Mouse (Mus musculus): Measurements from ENCODE around the gene Gemin4. TPM values are rescaled to one million over a fixed set of nuclear protein-coding genes. Genes with fewer than 3 reads are reported as not detected.
A peak's percentile ranks its signal among the peaks of the same experiment; 100 is the strongest.

The Gemin4 gene
- polyA plus RNA-seq (2015; fragmentation: Nextera tagmentation; extraction: Ambion mirVana) = 10.5 and 11.3 TPM in 2 replicates

DNA sequence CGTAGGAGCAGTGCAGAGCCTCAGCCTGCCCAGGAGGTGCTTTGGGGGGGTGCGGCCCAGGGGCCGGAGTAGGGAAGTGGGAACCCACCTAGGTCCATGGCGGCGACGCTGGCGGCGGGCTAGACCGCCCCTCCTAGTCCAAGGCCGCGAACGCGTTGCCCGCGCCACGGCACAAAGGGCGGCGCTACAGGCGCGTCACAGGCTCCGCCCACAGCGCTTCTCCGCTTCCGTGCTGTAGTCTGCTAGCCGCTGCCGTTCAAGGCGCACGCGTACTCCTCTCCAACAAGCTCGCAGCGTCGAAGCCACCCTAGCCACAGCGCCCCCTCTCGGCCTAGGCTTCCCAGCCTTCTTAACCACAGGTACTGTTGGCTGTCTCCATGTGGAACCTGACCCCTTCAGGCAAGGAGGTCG, at the start of gene Gemin4, which contains the start of gene Dbil5:
Gemin4 (minus strand) TSS at position 275 of the 411 bp plus-strand sequence.
Dbil5 (plus strand) TSS at position 219 of the 411 bp plus-strand sequence.
- Histone ChIP-seq H3K9ac (ENCODE audit: low read depth, low read length) (peak within 1 kb of the TSS; percentile 88), H3K36me3 (ENCODE audit: control insufficient read depth, insufficient read depth) (peaks cover 6% of the 10 kb centered on the region), H3K4me3 (ENCODE audit: low read depth, low read length) (peak within 1 kb of the TSS; percentile 84), H3K27me3 (ENCODE audit: control insufficient read depth, insufficient read depth, low read depth, low read length) (no peaks in the 10 kb centered on the region), H3K4me1 (ENCODE audit: control insufficient read depth, low read depth, low read length) (peaks cover 14% of the 10 kb centered on the region), H3K4me2 (ENCODE audit: low read depth, low read length) (peak within 1 kb of the TSS; percentile 94), H3K9me3 (replicated peaks; ENCODE audit: control insufficient read depth, low read length) (no peaks in the 10 kb centered on the region), H3K27ac (ENCODE audit: low read length) (peak within 1 kb of the TSS; percentile 67)
- ATAC-seq (ENCODE audit: low read depth) = peak; percentile 98
- under 1% methylated on average over 35 of the region's 35 CpGs for WGBS (ENCODE audit: insufficient replicate concordance)

DNA sequence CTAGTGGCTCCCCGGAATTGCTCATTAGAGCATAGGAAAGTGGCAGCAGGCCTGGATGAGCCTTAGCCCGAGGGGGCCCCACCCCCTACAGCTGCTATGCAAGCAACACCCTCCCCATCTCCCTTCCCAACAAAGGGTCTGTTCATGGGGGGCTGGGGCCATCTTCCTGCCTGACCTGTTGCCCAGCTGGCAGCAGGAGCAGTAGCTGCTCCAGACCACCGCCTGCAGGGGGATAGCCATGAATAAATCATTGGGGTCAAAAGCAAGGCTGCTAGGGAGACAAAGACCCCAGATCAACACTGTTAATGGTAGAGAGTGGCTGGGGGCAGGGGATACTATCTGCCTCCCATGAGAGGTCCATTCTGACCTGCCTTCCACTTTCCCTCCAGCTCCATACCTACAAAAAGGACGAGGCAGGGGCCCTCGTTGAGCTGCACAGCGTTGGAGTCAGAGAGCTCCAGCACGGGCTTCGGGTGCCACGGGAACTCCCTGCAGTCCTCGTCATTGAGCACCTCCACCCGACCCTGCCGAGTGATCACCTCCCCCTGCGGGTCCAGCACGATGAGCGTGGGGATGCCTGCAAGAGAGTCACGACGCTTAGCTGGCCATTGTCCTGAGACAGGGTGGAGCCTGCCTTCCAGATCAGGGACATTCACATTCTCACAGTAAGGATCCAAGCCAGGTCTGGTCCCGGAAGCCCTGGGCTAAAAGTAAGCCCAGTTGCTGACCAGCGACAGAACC, 45.3 kb upstream of the Gemin4 start:
- no peak for ATAC-seq (ENCODE audit: low read depth)
- Histone ChIP-seq H3K4me3 (ENCODE audit: low read depth, low read length) (no peak overlapping the region), H3K9me3 (replicated peaks; ENCODE audit: control insufficient read depth, low read length) (no peaks in the 10 kb centered on the region), H3K9ac (ENCODE audit: low read depth, low read length) (no peak overlapping the region), H3K27ac (ENCODE audit: low read length) (no peak overlapping the region), H3K27me3 (ENCODE audit: control insufficient read depth, insufficient read depth, low read depth, low read length) (no peaks in the 10 kb centered on the region), H3K4me2 (ENCODE audit: low read depth, low read length) (no peak overlapping the region), H3K36me3 (ENCODE audit: control insufficient read depth, insufficient read depth) (no peaks in the 10 kb centered on the region), H3K4me1 (ENCODE audit: control insufficient read depth, low read depth, low read length) (no peaks in the 10 kb centered on the region)
- WGBS (ENCODE audit: insufficient replicate concordance) = 53% methylated on average over 19 of the region's 19 CpGs

DNA sequence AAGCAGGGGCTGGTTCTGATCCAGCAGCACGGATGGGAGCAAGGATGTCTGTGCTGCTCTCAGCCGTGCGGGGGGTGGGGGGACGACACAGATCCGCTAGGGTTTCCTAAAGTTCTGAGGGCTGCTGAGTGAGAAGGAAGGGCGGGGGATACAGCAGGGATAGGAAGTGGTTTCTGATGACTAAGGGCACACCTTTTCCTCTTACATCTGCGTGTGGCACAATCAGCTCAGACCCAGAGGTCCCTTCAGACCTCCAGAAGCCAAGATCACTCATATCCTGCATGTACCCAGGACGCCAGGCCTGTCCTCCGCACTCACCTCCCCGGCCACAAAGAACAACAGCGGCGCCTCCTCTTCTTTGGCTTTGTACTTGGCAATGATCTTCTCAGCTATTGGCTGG, 43.8 kb upstream of the Gemin4 start:
- H3K27ac ChIP-seq (ENCODE audit: low read length) = peak overlapping the region; percentile 41; the same call in 1 of the 2 replicates
- ATAC-seq (ENCODE audit: low read depth) = peak; percentile 24; the same call in 1 of the 2 replicates
- H3K4me1 ChIP-seq (ENCODE audit: control insufficient read depth, low read depth, low read length) = no peaks in the 10 kb centered on the region
- H3K9me3 ChIP-seq (replicated peaks; ENCODE audit: control insufficient read depth, low read length) = no peaks in the 10 kb centered on the region
- no peak overlapping the region for H3K4me2 ChIP-seq (ENCODE audit: low read depth, low read length)
- 25% methylated on average over 12 of the region's 12 CpGs for WGBS (ENCODE audit: insufficient replicate concordance)
- no peaks in the 10 kb centered on the region for H3K27me3 ChIP-seq (ENCODE audit: control insufficient read depth, insufficient read depth, low read depth, low read length)
- no peak overlapping the region for H3K9ac ChIP-seq (ENCODE audit: low read depth, low read length)
- no peaks in the 10 kb centered on the region for H3K36me3 ChIP-seq (ENCODE audit: control insufficient read depth, insufficient read depth)
- no peak overlapping the region for H3K4me3 ChIP-seq (ENCODE audit: low read depth, low read length)

DNA sequence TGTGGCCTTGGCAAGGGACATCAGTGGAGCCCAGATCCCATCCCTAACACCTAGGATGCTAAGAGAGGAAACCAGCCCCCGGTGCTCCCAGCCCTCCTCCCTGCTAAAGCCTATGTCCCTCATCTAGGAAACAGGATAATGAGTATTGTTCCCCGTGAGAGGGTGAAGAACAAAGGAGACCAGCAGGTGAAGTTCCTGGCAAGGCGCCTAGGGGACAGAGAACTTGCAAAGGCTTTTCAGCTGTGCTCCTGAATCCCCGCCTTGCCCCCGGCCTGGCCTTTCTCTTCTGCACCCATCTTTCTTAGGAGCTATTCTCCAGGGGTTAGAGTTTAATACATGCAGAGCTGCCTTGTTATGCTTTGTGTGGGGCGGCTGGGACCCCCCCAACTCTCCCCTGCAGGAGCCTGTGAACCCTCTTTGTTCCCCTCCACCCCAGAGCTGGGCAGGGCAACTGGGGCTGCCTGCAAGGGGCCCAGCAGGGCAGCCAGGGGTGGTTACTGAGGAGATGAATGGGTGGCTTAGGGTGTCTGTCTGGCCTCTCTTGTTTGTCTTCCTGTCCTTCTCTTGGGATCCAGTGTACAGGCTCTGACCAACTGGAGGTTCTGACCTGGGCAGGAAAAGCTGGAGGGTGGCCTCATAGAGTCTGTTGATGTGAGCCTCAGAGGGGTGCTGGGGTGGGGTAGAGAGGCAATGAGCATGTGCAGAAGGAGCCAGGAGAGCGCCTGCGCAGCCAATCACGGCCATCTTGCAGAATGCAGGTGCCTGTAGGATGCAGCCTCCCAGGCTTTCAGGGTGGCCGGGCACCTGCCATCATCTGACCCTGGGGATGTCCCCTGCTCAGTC, 43.0 kb upstream of the Gemin4 start:
- Histone ChIP-seq H3K4me3 (ENCODE audit: low read depth, low read length) (no peak overlapping the region), H3K36me3 (ENCODE audit: control insufficient read depth, insufficient read depth) (no peaks in the 10 kb centered on the region), H3K27ac (ENCODE audit: low read length) (no peak overlapping the region), H3K4me2 (ENCODE audit: low read depth, low read length) (no peak overlapping the region), H3K9me3 (replicated peaks; ENCODE audit: control insufficient read depth, low read length) (no peaks in the 10 kb centered on the region), H3K9ac (ENCODE audit: low read depth, low read length) (no peak overlapping the region), H3K4me1 (ENCODE audit: control insufficient read depth, low read depth, low read length) (no peaks in the 10 kb centered on the region), H3K27me3 (ENCODE audit: control insufficient read depth, insufficient read depth, low read depth, low read length) (no peaks in the 10 kb centered on the region)
- WGBS (ENCODE audit: insufficient replicate concordance) = 65% methylated on average over 10 of the region's 10 CpGs
- no peak for ATAC-seq (ENCODE audit: low read depth)

DNA sequence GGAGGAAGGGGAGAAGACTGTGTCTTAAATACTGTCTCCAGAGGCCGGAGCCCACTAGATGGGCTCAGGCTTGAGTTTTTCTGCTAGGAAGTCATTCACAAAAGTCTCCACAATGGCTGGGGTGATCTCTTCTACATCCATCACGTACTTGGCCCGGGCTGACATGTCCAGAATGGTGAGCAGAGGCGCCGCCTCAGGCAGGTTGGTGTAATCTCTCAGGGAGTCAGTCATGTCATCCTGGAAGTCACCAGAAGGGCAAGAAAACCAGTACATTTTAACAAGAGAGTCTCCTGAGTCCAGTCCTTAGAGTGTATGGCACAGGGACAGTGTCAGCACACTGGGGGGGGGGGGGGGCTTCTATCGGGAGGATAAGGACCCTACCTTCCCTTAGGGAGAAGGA, 41.0 kb upstream of the Gemin4 start:
- WGBS (ENCODE audit: insufficient replicate concordance) = 66% methylated on average over 6 of the region's 6 CpGs
- no peak overlapping the region for H3K4me2 ChIP-seq (ENCODE audit: low read depth, low read length)

DNA sequence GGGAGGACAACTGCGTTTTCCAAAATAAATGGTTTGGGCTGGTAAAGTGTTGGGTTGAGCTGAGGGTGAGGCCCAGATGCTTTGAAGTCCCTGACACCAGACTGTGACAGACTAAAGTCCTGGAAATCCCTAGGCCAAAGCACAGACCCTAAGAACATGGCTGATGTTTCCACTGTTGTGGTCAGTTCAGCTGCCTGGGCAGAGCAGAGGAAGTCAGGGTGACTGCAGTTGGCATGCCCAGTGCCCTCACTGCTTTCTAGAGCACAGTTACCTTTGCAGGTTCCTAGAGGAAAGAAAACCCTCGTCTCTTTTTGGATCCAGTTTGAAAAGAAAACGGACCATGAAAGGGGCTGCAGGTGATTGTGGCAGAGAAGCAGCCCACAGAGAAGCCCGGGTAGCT, 39.9 kb upstream of the Gemin4 start:
- Histone ChIP-seq H3K9me3 (replicated peaks; ENCODE audit: control insufficient read depth, low read length) (no peaks in the 10 kb centered on the region), H3K4me3 (ENCODE audit: low read depth, low read length) (no peak overlapping the region), H3K4me1 (ENCODE audit: control insufficient read depth, low read depth, low read length) (no peaks in the 10 kb centered on the region), H3K27ac (ENCODE audit: low read length) (no peak overlapping the region), H3K27me3 (ENCODE audit: control insufficient read depth, insufficient read depth, low read depth, low read length) (no peaks in the 10 kb centered on the region), H3K9ac (ENCODE audit: low read depth, low read length) (no peak overlapping the region), H3K4me2 (ENCODE audit: low read depth, low read length) (no peak overlapping the region), H3K36me3 (ENCODE audit: control insufficient read depth, insufficient read depth) (no peaks in the 10 kb centered on the region)
- 56% methylated on average over 4 of the region's 4 CpGs for WGBS (ENCODE audit: insufficient replicate concordance)
- ATAC-seq (ENCODE audit: low read depth) = no peak

More for the DNA sequence above, 41.0 kb upstream of the Gemin4 start:
- ATAC-seq (ENCODE audit: low read depth) = no peak
- no peak overlapping the region for H3K27ac ChIP-seq (ENCODE audit: low read length)
- H3K4me3 ChIP-seq (ENCODE audit: low read depth, low read length) = no peak overlapping the region
- H3K27me3 ChIP-seq (ENCODE audit: control insufficient read depth, insufficient read depth, low read depth, low read length) = no peaks in the 10 kb centered on the region
- H3K9me3 ChIP-seq (replicated peaks; ENCODE audit: control insufficient read depth, low read length) = no peaks in the 10 kb centered on the region
- H3K9ac ChIP-seq (ENCODE audit: low read depth, low read length) = no peak overlapping the region
- no peaks in the 10 kb centered on the region for H3K4me1 ChIP-seq (ENCODE audit: control insufficient read depth, low read depth, low read length)
- no peaks in the 10 kb centered on the region for H3K36me3 ChIP-seq (ENCODE audit: control insufficient read depth, insufficient read depth)

DNA sequence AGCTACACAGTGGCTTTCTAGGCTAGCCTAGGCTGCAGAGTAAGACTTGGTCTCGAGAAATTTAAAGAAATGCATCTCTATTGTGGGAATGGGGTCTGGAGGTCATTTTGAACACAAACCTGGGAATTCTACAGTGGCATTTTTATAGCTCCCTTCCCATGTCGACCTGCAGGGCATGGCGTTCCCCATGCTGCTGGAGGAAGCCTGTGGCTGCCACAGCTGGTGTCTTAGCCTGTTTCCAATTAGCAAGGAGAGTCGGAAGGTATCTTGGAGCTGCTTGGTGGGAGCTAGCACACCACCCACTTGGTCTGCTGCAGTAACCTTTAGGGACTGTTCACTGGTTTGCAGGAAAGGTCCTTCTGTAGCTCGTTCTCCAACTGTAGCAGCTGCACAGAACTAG, 38.7 kb upstream of the Gemin4 start:
- Histone ChIP-seq H3K4me3 (ENCODE audit: low read depth, low read length) (no peak overlapping the region), H3K4me1 (ENCODE audit: control insufficient read depth, low read depth, low read length) (no peaks in the 10 kb centered on the region), H3K9me3 (replicated peaks; ENCODE audit: control insufficient read depth, low read length) (no peaks in the 10 kb centered on the region), H3K27ac (ENCODE audit: low read length) (no peak overlapping the region), H3K4me2 (ENCODE audit: low read depth, low read length) (no peak overlapping the region), H3K27me3 (ENCODE audit: control insufficient read depth, insufficient read depth, low read depth, low read length) (no peaks in the 10 kb centered on the region), H3K9ac (ENCODE audit: low read depth, low read length) (no peak overlapping the region), H3K36me3 (ENCODE audit: control insufficient read depth, insufficient read depth) (no peaks in the 10 kb centered on the region)
- ATAC-seq (ENCODE audit: low read depth) = no peak
- 43% methylated on average over 5 of the region's 5 CpGs for WGBS (ENCODE audit: insufficient replicate concordance)

DNA sequence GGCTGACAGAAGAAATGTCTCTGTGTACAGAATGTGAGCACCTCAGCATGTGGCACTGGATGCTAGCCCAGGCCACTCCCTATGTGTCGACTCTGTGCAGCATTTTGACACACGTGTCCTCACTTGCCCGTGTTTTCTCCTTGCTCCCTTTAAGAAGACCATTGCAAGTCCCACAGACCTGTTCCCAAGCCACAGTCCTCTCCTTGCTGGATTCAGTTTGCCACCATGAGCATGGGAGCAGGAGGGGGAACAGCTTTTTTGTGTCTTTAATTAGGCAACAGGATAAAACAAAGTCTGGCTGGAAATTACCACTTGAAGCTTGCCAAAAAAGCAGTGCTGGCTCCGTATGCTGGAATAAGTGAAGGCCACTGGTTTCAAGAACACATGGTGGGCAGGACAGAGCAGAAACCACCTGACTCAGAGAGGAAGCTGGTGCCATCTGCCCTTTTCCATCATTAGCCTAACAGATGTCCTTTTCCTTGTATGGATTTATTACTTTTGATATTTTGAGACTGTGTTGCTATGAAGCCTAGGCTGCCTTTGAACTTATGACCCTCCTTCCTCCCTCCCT, 38.1 kb upstream of the Gemin4 start:
- Histone ChIP-seq H3K4me3 (ENCODE audit: low read depth, low read length) (no peak overlapping the region), H3K4me2 (ENCODE audit: low read depth, low read length) (no peak overlapping the region), H3K27ac (ENCODE audit: low read length) (no peak overlapping the region), H3K9ac (ENCODE audit: low read depth, low read length) (no peak overlapping the region), H3K4me1 (ENCODE audit: control insufficient read depth, low read depth, low read length) (no peaks in the 10 kb centered on the region), H3K9me3 (replicated peaks; ENCODE audit: control insufficient read depth, low read length) (no peaks in the 10 kb centered on the region), H3K36me3 (ENCODE audit: control insufficient read depth, insufficient read depth) (no peaks in the 10 kb centered on the region), H3K27me3 (ENCODE audit: control insufficient read depth, insufficient read depth, low read depth, low read length) (no peaks in the 10 kb centered on the region)
- WGBS (ENCODE audit: insufficient replicate concordance) = 62% methylated on average over 4 of the region's 4 CpGs
- no peak for ATAC-seq (ENCODE audit: low read depth)

All from liver, embryonic 16.5 days (tissue).